Mouse (Mus musculus): Measurements from ENCODE around the gene Chil1. TPM values are rescaled to one million over a fixed set of nuclear protein-coding genes. Genes with fewer than 3 reads are reported as not detected.

The Chil1 gene
- total and polyA plus RNA-seq, 3 experiments, result 1.7 to 6.7 (median 6.1) TPM

- Histone ChIP-seq H3K36me3 (replicated peaks in 1 of 2; ENCODE audit: control insufficient read depth in 1 of 2, insufficient read depth in 1 of 2, low read length in 1 of 2) (no peaks in the 10 kb centered on the region), H3K9me3 (replicated peaks; ENCODE audit: low read length) (peaks cover 8% of the 10 kb centered on the region), H3K4me1 (ENCODE audit: control insufficient read depth in 1 of 2, insufficient read depth in 2 of 2) (peaks cover 0 to 9% of the 10 kb centered on the region in 2 experiments; a peak in 2 of 4 replicates), H3K4me3 (replicated peaks in 1 of 3; ENCODE audit: low read depth in 2 of 3, low read length in 2 of 3, poor library complexity in 1 of 3) (no peak overlapping the region), H3K27me3 (replicated peaks) (peaks cover 2% of the 10 kb centered on the region), H3K27ac (ENCODE audit: insufficient read depth, low read depth) (no peak overlapping the region), H3K4me2 (ENCODE audit: insufficient read depth, low read depth, poor library complexity, severe bottlenecking) (no peak overlapping the region), H3K9ac (ENCODE audit: insufficient read depth, low read depth) (no peak overlapping the region), H3K79me2 (replicated peaks; ENCODE audit: control insufficient read depth, extremely low read depth, insufficient read depth, poor library complexity, severe bottlenecking) (no peaks in the 10 kb centered on the region)
- dilution Hi-C loops (cut with MboI; ENCODE audit: extremely low pct_ligation_motif_present, extremely low pct_unique_long_range_greater_than_20kb, low sequenced_read_pairs) (no loop called here), in situ Hi-C loops (cut with MboI; ENCODE audit: low pct_ligation_motif_present, low pct_unique_long_range_greater_than_20kb, low sequenced_read_pairs) (loop anchor here (5.0 kb wide), 3 partner anchors 38 to 168 kb away; partner anchors contain the start of gene Mybph)
- no peak for TF ChIP-seq GABPA (IDR thresholded peaks at IDR 0.05; ENCODE audit: insufficient replicate concordance, low read depth, low read length)
- no peak for TF ChIP-seq CTCF (conservative IDR thresholded peaks at IDR 0.05 in 1 of 2, IDR thresholded peaks at IDR 0.05 in 1 of 2; ENCODE audit: low read depth in 2 of 2, low read length in 2 of 2)
- no peak for TF ChIP-seq UBTF (IDR thresholded peaks at IDR 0.05; ENCODE audit: low read depth, low read length)
- TF ChIP-seq E2F4 (IDR thresholded peaks at IDR 0.05; ENCODE audit: insufficient replicate concordance, low read depth, low read length), result no peak
- no peak for TF ChIP-seq EP300 (IDR thresholded peaks at IDR 0.05; ENCODE audit: low read length)
- no peak for TF ChIP-seq ZKSCAN1 (IDR thresholded peaks at IDR 0.05; ENCODE audit: borderline replicate concordance, low read depth, low read length)
- no peak for TF ChIP-seq TBP (conservative IDR thresholded peaks at IDR 0.05; ENCODE audit: low read depth, low read length)
- TF ChIP-seq NELFE (IDR thresholded peaks at IDR 0.05; ENCODE audit: low read depth, low read length), result no peak
- no peak for TF ChIP-seq MAX (IDR thresholded peaks at IDR 0.05; ENCODE audit: low read length)
- no peak for TF ChIP-seq RAD21 (IDR thresholded peaks at IDR 0.05; ENCODE audit: low read depth, low read length)
- no peak for TF ChIP-seq MYC (IDR thresholded peaks at IDR 0.05; ENCODE audit: low read depth, low read length)
- no peak for TF ChIP-seq MAFK (IDR thresholded peaks at IDR 0.05; ENCODE audit: insufficient replicate concordance, low read length)
- no peak for TF ChIP-seq MEF2A (IDR thresholded peaks at IDR 0.05; ENCODE audit: borderline replicate concordance, low read depth, low read length)
- no peak for TF ChIP-seq TCF12 (IDR thresholded peaks at IDR 0.05; ENCODE audit: low read depth, low read length)
- no peak for TF ChIP-seq USF1 (IDR thresholded peaks at IDR 0.05; ENCODE audit: low read depth, low read length)
- no peak for TF ChIP-seq JUND (conservative IDR thresholded peaks at IDR 0.05; ENCODE audit: low read depth, low read length)
- TF ChIP-seq ETS1 (conservative IDR thresholded peaks at IDR 0.05; ENCODE audit: low read depth, low read length), result no peak
- TF ChIP-seq HCFC1 (IDR thresholded peaks at IDR 0.05; ENCODE audit: low read depth, low read length), result no peak
- TF ChIP-seq SIN3A (IDR thresholded peaks at IDR 0.05; ENCODE audit: low read length), result no peak
- no peak for DNase-seq (ENCODE audit: extremely low read depth)
Observed at GRCm38 (mm10) chr1:134154121-134154520, 27.9 kb upstream of the Chil1 start.

- Histone ChIP-seq H3K27ac (ENCODE audit: insufficient read depth, low read depth) (no peak overlapping the region), H3K79me2 (replicated peaks; ENCODE audit: control insufficient read depth, extremely low read depth, insufficient read depth, poor library complexity, severe bottlenecking) (no peaks in the 10 kb centered on the region), H3K4me1 (ENCODE audit: control insufficient read depth in 1 of 2, insufficient read depth in 2 of 2) (peaks cover 0 to 9% of the 10 kb centered on the region in 2 experiments; a peak in 2 of 4 replicates), H3K9ac (ENCODE audit: insufficient read depth, low read depth) (no peak overlapping the region), H3K36me3 (replicated peaks in 1 of 2; ENCODE audit: control insufficient read depth in 1 of 2, insufficient read depth in 1 of 2, low read length in 1 of 2) (no peaks in the 10 kb centered on the region), H3K27me3 (replicated peaks) (no peaks in the 10 kb centered on the region), H3K4me2 (ENCODE audit: insufficient read depth, low read depth, poor library complexity, severe bottlenecking) (no peak overlapping the region), H3K9me3 (replicated peaks; ENCODE audit: low read length) (peaks cover 8% of the 10 kb centered on the region), H3K4me3 (replicated peaks in 1 of 3; ENCODE audit: low read depth in 2 of 3, low read length in 2 of 3, poor library complexity in 1 of 3) (no peak overlapping the region)
- DNase-seq (ENCODE audit: extremely low read depth), result no peak
- in situ Hi-C loops (cut with MboI; ENCODE audit: low pct_ligation_motif_present, low pct_unique_long_range_greater_than_20kb, low sequenced_read_pairs), result loop anchor here (5.0 kb wide), 3 partner anchors 38 to 168 kb away; partner anchors contain the start of gene Mybph
- no peak for TF ChIP-seq MAFK (IDR thresholded peaks at IDR 0.05; ENCODE audit: insufficient replicate concordance, low read length)
- TF ChIP-seq SMC3 (IDR thresholded peaks at IDR 0.05; ENCODE audit: low read depth, low read length), result peak; percentile 60
- no peak for TF ChIP-seq ZKSCAN1 (IDR thresholded peaks at IDR 0.05; ENCODE audit: borderline replicate concordance, low read depth, low read length)
- peak; percentile 26 to 59; a peak in 3 of 4 replicates for TF ChIP-seq CTCF (conservative IDR thresholded peaks at IDR 0.05 in 1 of 2, IDR thresholded peaks at IDR 0.05 in 1 of 2; ENCODE audit: low read depth in 2 of 2, low read length in 2 of 2)
- no peak for TF ChIP-seq TCF12 (IDR thresholded peaks at IDR 0.05; ENCODE audit: low read depth, low read length)
- TF ChIP-seq RAD21 (IDR thresholded peaks at IDR 0.05; ENCODE audit: low read depth, low read length), result peak; percentile 45
- no peak for TF ChIP-seq CHD1 (IDR thresholded peaks at IDR 0.05; ENCODE audit: low read depth, low read length)
- dilution Hi-C loops (cut with MboI; ENCODE audit: extremely low pct_ligation_motif_present, extremely low pct_unique_long_range_greater_than_20kb, low sequenced_read_pairs), result no loop called here
Observed at GRCm38 (mm10) chr1:134154655-134155054, 27.3 kb upstream of the Chil1 start.
